Mouse (Mus musculus): ENCODE data around the gene Pnldc1. TPM values are rescaled to one million over a fixed set of nuclear protein-coding genes. Genes with fewer than 3 reads are reported as not detected.

The Pnldc1 gene
- polyA plus RNA-seq, 1 experiment from 2014 or later, result 1.7 TPM

DNA sequence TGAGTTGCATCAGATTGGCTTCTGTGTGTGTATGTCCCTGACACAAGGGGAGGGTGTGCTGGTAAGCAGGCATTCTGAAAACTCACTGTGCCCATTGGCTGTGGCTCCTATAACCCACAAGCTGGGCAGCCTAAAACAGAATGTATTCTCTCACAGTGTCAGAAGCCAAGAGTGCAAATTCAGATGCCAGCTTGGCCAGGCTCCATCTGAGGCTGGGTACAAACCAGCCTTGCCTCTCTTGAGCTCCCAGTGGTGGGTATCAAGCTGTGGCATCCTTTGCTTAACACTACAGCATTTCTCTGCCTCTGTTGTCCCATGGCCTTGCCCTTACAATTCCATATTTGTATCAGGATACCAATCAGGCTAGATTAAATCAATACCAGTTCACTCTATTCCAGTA lies 45.9 kb downstream of the Pnldc1 start:
- H3K9ac ChIP-seq (ENCODE audit: low read length), result no peak overlapping the region
- no peak overlapping the region for H3K4me2 ChIP-seq (ENCODE audit: low read depth, severe bottlenecking)
- H3K36me3 ChIP-seq (ENCODE audit: control insufficient read depth, insufficient read depth, low read length), result no peaks in the 10 kb centered on the region
- no peak overlapping the region for H3K27ac ChIP-seq (replicated peaks; ENCODE audit: low read depth, low read length)
- no peaks in the 10 kb centered on the region for H3K27me3 ChIP-seq (ENCODE audit: control insufficient read depth, insufficient read depth, low read length)
- ATAC-seq (ENCODE audit: insufficient number of reproducible peaks, low FRiP score, low TSS enrichment, low read depth) (no peak), DNase-seq (ENCODE audit: low spot score) (no peak)
- no peak overlapping the region for H3K4me3 ChIP-seq (ENCODE audit: low read depth, low read length)
- no peaks in the 10 kb centered on the region for H3K9me3 ChIP-seq (ENCODE audit: control insufficient read depth, low read length)
- peaks cover 5% of the 10 kb centered on the region for H3K4me1 ChIP-seq (ENCODE audit: control insufficient read depth, insufficient read depth, low read length)

DNA sequence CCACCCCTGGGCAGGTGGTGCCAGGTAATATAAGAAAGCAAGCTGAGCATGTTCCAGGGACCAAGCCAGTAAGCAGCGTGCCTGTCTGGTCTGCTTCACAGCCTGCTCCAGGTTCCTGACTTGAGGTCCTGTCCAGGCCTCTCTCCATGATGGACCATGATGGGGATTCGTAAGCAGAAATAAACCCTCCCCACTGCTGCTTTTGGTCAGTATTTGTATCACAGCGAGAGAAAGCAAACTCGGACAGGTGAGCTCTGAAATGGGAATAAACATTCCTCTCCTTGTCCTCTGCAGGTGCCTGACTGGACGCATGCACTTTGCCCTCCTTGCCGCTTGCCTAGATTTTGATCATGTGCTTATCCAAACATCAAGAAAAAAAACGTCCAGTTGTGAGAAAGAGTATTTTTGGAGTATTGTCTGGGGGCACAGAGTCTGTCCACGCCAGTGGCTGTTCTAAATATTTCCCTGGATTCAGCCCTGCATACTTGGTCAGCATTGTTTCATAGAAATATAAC lies 51.0 kb downstream of the Pnldc1 start:
- WGBS, result 78% methylated on average over 8 of the region's 8 CpGs
- no peak for ATAC-seq (ENCODE audit: insufficient number of reproducible peaks, low FRiP score, low TSS enrichment, low read depth)

GRCm38 (mm10) chr17:12858072-12858471 lies 52.0 kb downstream of the Pnldc1 start:
- DNase-seq (ENCODE audit: low spot score) (no peak), ATAC-seq (ENCODE audit: insufficient number of reproducible peaks, low FRiP score, low TSS enrichment, low read depth) (no peak)
- Histone ChIP-seq H3K27me3 (ENCODE audit: control insufficient read depth, insufficient read depth, low read length) (no peaks in the 10 kb centered on the region), H3K4me2 (ENCODE audit: low read depth, severe bottlenecking) (no peak overlapping the region), H3K9ac (ENCODE audit: low read length) (no peak overlapping the region), H3K27ac (replicated peaks; ENCODE audit: low read depth, low read length) (no peak overlapping the region), H3K4me3 (ENCODE audit: low read depth, low read length) (no peak overlapping the region), H3K9me3 (ENCODE audit: control insufficient read depth, low read length) (no peaks in the 10 kb centered on the region), H3K4me1 (ENCODE audit: control insufficient read depth, insufficient read depth, low read length) (no peaks in the 10 kb centered on the region), H3K36me3 (ENCODE audit: control insufficient read depth, insufficient read depth, low read length) (no peaks in the 10 kb centered on the region)
- 48% methylated on average over 4 of the region's 4 CpGs for WGBS

More for the DNA sequence above, 51.0 kb downstream of the Pnldc1 start:
- no peak overlapping the region for H3K27ac ChIP-seq (replicated peaks; ENCODE audit: low read depth, low read length)
- no peak for DNase-seq (ENCODE audit: low spot score)
- no peaks in the 10 kb centered on the region for H3K9me3 ChIP-seq (ENCODE audit: control insufficient read depth, low read length)
- H3K4me1 ChIP-seq (ENCODE audit: control insufficient read depth, insufficient read depth, low read length), result no peaks in the 10 kb centered on the region
- no peaks in the 10 kb centered on the region for H3K27me3 ChIP-seq (ENCODE audit: control insufficient read depth, insufficient read depth, low read length)
- H3K9ac ChIP-seq (ENCODE audit: low read length), result no peak overlapping the region
- H3K4me3 ChIP-seq (ENCODE audit: low read depth, low read length), result no peak overlapping the region
- no peak overlapping the region for H3K4me2 ChIP-seq (ENCODE audit: low read depth, severe bottlenecking)
- no peaks in the 10 kb centered on the region for H3K36me3 ChIP-seq (ENCODE audit: control insufficient read depth, insufficient read depth, low read length)

- no peak overlapping the region for H3K27ac ChIP-seq (replicated peaks; ENCODE audit: low read depth, low read length)
- DNase-seq (ENCODE audit: low spot score) (no peak), ATAC-seq (ENCODE audit: insufficient number of reproducible peaks, low FRiP score, low TSS enrichment, low read depth) (no peak)
- WGBS, result 54% methylated on average over 3 of the region's 3 CpGs
- H3K4me3 ChIP-seq (ENCODE audit: low read depth, low read length), result no peak overlapping the region
- H3K9ac ChIP-seq (ENCODE audit: low read length), result no peak overlapping the region
- H3K4me2 ChIP-seq (ENCODE audit: low read depth, severe bottlenecking), result no peak overlapping the region
- H3K4me1 ChIP-seq (ENCODE audit: control insufficient read depth, insufficient read depth, low read length), result no peaks in the 10 kb centered on the region
- H3K27me3 ChIP-seq (ENCODE audit: control insufficient read depth, insufficient read depth, low read length), result no peaks in the 10 kb centered on the region
- no peaks in the 10 kb centered on the region for H3K36me3 ChIP-seq (ENCODE audit: control insufficient read depth, insufficient read depth, low read length)
- no peaks in the 10 kb centered on the region for H3K9me3 ChIP-seq (ENCODE audit: control insufficient read depth, low read length)
These were observed 52.6 kb downstream of the Pnldc1 start for GRCm38 (mm10) chr17:12857395-12857794.

- Histone ChIP-seq H3K9ac (ENCODE audit: low read length) (no peak overlapping the region), H3K27ac (replicated peaks; ENCODE audit: low read depth, low read length) (no peak overlapping the region), H3K4me1 (ENCODE audit: control insufficient read depth, insufficient read depth, low read length) (no peaks in the 10 kb centered on the region), H3K4me2 (ENCODE audit: low read depth, severe bottlenecking) (no peak overlapping the region), H3K9me3 (ENCODE audit: control insufficient read depth, low read length) (no peaks in the 10 kb centered on the region), H3K27me3 (ENCODE audit: control insufficient read depth, insufficient read depth, low read length) (no peaks in the 10 kb centered on the region), H3K36me3 (ENCODE audit: control insufficient read depth, insufficient read depth, low read length) (no peaks in the 10 kb centered on the region), H3K4me3 (ENCODE audit: low read depth, low read length) (no peak overlapping the region)
- WGBS, result 95% methylated on average over 11 of the region's 11 CpGs
- DNase-seq (ENCODE audit: low spot score) (no peak), ATAC-seq (ENCODE audit: insufficient number of reproducible peaks, low FRiP score, low TSS enrichment, low read depth) (no peak)
These were observed 55.6 kb downstream of the Pnldc1 start for GRCm38 (mm10) chr17:12854386-12854785.

- no peak for ATAC-seq (ENCODE audit: insufficient number of reproducible peaks, low FRiP score, low TSS enrichment, low read depth)
- no peak overlapping the region for H3K4me2 ChIP-seq (ENCODE audit: low read depth, severe bottlenecking)
- no peaks in the 10 kb centered on the region for H3K9me3 ChIP-seq (ENCODE audit: control insufficient read depth, low read length)
- DNase-seq (ENCODE audit: low spot score), result no peak
- WGBS, result 77% methylated on average over 2 of the region's 2 CpGs
- no peak overlapping the region for H3K9ac ChIP-seq (ENCODE audit: low read length)
- no peak overlapping the region for H3K4me3 ChIP-seq (ENCODE audit: low read depth, low read length)
- no peak overlapping the region for H3K27ac ChIP-seq (replicated peaks; ENCODE audit: low read depth, low read length)
- no peaks in the 10 kb centered on the region for H3K27me3 ChIP-seq (ENCODE audit: control insufficient read depth, insufficient read depth, low read length)
- no peaks in the 10 kb centered on the region for H3K4me1 ChIP-seq (ENCODE audit: control insufficient read depth, insufficient read depth, low read length)
- H3K36me3 ChIP-seq (ENCODE audit: control insufficient read depth, insufficient read depth, low read length), result no peaks in the 10 kb centered on the region
These were observed 56.2 kb downstream of the Pnldc1 start for GRCm38 (mm10) chr17:12853821-12854220.

DNA sequence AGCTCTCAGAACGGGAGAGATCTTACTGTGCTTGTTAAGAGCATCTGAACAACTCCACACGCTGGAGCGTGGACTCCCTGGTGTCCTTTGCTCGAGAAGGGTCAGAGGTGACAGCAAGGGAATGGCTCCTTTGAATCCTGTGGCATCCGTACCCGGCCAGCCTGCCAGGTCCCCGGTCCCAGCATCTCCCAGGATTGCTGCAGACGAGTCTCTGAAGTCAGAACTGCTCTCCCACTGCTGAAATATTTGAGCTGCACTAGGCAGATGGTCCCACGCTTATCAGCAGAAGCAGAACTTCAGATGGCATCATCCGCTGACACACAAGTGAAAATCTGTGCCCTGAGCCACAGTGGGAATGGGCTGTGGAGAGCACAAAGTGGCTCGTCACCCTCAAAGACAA lies 58.3 kb downstream of the Pnldc1 start:
- no peaks in the 10 kb centered on the region for H3K9me3 ChIP-seq (ENCODE audit: control insufficient read depth, low read length)
- no peaks in the 10 kb centered on the region for H3K4me1 ChIP-seq (ENCODE audit: control insufficient read depth, insufficient read depth, low read length)
- WGBS, result 70% methylated on average over 11 of the region's 11 CpGs
- no peaks in the 10 kb centered on the region for H3K36me3 ChIP-seq (ENCODE audit: control insufficient read depth, insufficient read depth, low read length)
- H3K27me3 ChIP-seq (ENCODE audit: control insufficient read depth, insufficient read depth, low read length), result no peaks in the 10 kb centered on the region
- no peak for ATAC-seq (ENCODE audit: insufficient number of reproducible peaks, low FRiP score, low TSS enrichment, low read depth)
- no peak overlapping the region for H3K4me3 ChIP-seq (ENCODE audit: low read depth, low read length)
- no peak overlapping the region for H3K27ac ChIP-seq (replicated peaks; ENCODE audit: low read depth, low read length)
- DNase-seq (ENCODE audit: low spot score), result no peak
- H3K4me2 ChIP-seq (ENCODE audit: low read depth, severe bottlenecking), result no peak overlapping the region
- H3K9ac ChIP-seq (ENCODE audit: low read length), result no peak overlapping the region

- Histone ChIP-seq H3K4me1 (ENCODE audit: control insufficient read depth, insufficient read depth, low read length) (peaks cover 4% of the 10 kb centered on the region), H3K9me3 (ENCODE audit: control insufficient read depth, low read length) (no peaks in the 10 kb centered on the region), H3K27me3 (ENCODE audit: control insufficient read depth, insufficient read depth, low read length) (no peaks in the 10 kb centered on the region), H3K4me2 (ENCODE audit: low read depth, severe bottlenecking) (no peak overlapping the region), H3K4me3 (ENCODE audit: low read depth, low read length) (no peak overlapping the region), H3K9ac (ENCODE audit: low read length) (no peak overlapping the region), H3K27ac (replicated peaks; ENCODE audit: low read depth, low read length) (no peak overlapping the region), H3K36me3 (ENCODE audit: control insufficient read depth, insufficient read depth, low read length) (no peaks in the 10 kb centered on the region)
- DNase-seq (ENCODE audit: low spot score), result no peak
- no peak for ATAC-seq (ENCODE audit: insufficient number of reproducible peaks, low FRiP score, low TSS enrichment, low read depth)
- 90% methylated on average over 8 of the region's 8 CpGs for WGBS
These were observed 60.1 kb downstream of the Pnldc1 start for GRCm38 (mm10) chr17:12849778-12850382.

DNA sequence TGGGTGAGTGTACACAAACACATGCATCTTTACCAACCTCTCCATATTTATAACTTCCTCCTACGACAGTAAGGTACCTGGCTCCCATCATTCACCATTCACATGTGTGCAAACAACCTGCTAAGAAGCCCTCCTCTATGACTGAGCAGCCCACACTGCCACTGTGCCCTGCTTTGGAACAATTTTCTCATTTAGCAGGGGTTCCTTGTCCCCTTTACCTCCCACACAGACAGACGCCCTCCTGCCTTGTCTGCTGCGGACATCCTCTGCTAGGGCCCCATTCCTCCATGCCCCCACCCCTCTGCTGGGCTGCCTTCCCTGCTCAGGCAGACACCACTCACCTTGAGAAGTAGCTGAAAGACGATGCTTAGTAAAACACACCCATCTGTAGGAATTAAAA lies 62.3 kb downstream of the Pnldc1 start:
- Histone ChIP-seq H3K27ac (replicated peaks; ENCODE audit: low read depth, low read length) (no peak overlapping the region), H3K36me3 (ENCODE audit: control insufficient read depth, insufficient read depth, low read length) (no peaks in the 10 kb centered on the region), H3K4me3 (ENCODE audit: low read depth, low read length) (no peak overlapping the region), H3K4me2 (ENCODE audit: low read depth, severe bottlenecking) (no peak overlapping the region), H3K4me1 (ENCODE audit: control insufficient read depth, insufficient read depth, low read length) (peaks cover 8% of the 10 kb centered on the region), H3K9me3 (ENCODE audit: control insufficient read depth, low read length) (no peaks in the 10 kb centered on the region), H3K27me3 (ENCODE audit: control insufficient read depth, insufficient read depth, low read length) (no peaks in the 10 kb centered on the region), H3K9ac (ENCODE audit: low read length) (no peak overlapping the region)
- 59% methylated on average over 4 of the region's 4 CpGs for WGBS
- DNase-seq (ENCODE audit: low spot score) (no peak), ATAC-seq (ENCODE audit: insufficient number of reproducible peaks, low FRiP score, low TSS enrichment, low read depth) (no peak)
